Mouse (Mus musculus) heart, adult 2 months (tissue): ENCODE results near the gene Luc7l.

Experiments used
- CTCF ChIP-seq: fragments of 200-600 bp; IDR thresholded peaks from 2 replicates; pipeline ENCODE4 v1.8.1; 2022; ENCODE audit warnings: antibody characterized with exemption, mild to moderate bottlenecking, moderate library complexity
- EP300 ChIP-seq: fragments of 200-500 bp; IDR thresholded peaks from 2 replicates; pipeline ENCODE4 v1.6.1; 2011; ENCODE audit warnings: low read depth, low read length, control low read depth; ENCODE audit not compliant: insufficient read depth
- POLR2A ChIP-seq: fragments of 200-500 bp; IDR thresholded peaks from 2 replicates; pipeline ENCODE4 v1.6.1; 2011; ENCODE audit warnings: mild to moderate bottlenecking, low read depth, low read length, control low read depth; ENCODE audit not compliant: insufficient read depth

DNA sequence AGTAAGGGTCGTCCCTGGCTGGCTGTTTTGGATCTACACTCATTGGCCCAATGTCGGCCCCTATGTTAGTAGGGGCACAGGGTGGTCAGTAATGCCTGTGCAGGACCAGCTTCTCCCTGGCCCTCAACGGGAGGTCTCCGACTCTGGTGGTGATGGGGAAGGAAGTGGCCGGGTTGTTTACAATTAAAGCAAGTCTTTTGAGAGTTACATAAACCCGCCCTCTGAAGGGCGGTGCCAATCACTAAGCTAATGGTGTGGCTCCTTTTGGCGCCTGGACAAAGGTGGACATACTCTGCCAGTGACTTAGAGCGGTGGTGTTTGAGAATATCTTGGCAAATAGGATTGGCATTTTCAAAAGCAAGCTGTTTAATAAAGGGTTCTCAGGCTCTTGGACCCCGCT, 62.8 kb downstream of the Luc7l start:
- TF ChIP-seq CTCF (no peak), POLR2A (no peak), EP300 (no peak)
